Mouse (Mus musculus): Measurements from ENCODE around the gene Dtx4. TPM values are rescaled to one million over a fixed set of nuclear protein-coding genes. Genes with fewer than 3 reads are reported as not detected.

Gene Dtx4
- 12.0 TPM for polyA plus RNA-seq (2014; fragmentation: Illumina TruSeq; extraction: RNeasy Lipid Tissue Mini Kit (QIAGEN cat#74804); ENCODE audit: low read depth, low replicate concordance)

DNA sequence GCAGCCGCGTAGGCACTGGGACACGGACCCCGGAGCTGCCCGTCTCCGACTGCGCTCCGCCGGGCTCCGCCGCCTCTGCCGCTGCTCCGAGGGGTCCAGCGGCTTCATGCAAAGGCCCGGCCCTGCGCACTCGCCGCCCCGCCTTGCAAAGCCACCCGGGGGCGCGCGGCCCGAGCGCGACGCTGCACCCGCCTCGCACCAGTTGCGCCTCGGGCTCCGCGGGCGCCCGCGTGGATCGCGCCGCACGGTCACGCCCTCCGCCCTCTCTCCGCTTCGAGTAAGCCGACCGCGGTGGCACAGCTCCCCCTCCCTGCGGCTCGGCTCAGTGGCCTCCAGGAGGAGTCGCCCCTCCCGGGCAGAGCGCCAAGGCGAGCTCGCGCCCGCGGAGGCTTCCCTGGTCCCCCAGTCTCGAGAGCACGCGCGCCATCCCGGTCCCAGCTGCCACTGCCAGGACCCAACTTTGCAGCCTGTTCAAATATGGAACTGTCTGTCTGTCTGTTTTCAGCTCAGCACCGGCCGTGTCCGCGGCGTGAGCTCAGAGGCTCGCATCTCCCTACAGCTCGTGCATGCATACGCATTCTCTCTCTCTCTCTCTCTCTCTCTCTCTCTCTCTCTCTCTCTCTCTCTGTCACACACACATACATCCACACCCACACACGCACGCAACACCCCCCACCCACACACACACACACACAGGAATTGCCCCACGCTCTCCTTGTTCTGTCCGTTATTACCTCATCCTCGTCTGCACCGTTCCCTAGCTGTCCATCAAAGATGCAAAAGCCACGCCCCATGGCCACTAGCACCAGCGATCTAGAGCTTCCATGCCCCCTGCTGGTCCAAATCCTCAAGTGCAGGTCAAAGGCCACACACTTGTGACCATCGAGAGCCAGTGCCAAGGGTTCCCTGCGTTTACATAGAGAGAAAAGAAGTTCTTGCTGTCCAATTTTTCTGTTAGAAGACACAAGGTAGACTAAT, at the start of gene Dtx4:
Dtx4 (minus strand) TSS at position 85 of the 978 bp plus-strand sequence.

DNA sequence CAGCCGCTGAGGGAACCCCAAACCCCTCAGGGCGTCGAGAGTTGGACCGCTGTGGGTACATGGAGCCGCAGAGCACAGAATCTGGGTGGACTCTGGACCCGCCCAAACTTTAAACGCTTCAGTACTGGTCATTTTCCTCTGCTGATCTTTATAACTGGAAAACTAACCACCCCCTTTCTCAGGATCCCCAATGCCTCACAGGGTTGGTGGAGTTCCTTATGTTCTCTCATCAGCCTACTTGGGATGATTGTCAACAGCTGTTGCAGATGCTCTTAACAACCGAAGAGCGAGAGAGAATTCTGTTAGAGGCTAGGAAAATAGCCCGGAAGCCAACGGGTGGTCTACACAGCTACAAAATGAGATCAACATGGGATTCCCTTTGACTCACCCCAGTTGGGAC, 44.2 kb upstream of the Dtx4 start, which contains the start of gene Fam111a:
Fam111a (plus strand) TSS at position 301 of the 400 bp plus-strand sequence.

DNA sequence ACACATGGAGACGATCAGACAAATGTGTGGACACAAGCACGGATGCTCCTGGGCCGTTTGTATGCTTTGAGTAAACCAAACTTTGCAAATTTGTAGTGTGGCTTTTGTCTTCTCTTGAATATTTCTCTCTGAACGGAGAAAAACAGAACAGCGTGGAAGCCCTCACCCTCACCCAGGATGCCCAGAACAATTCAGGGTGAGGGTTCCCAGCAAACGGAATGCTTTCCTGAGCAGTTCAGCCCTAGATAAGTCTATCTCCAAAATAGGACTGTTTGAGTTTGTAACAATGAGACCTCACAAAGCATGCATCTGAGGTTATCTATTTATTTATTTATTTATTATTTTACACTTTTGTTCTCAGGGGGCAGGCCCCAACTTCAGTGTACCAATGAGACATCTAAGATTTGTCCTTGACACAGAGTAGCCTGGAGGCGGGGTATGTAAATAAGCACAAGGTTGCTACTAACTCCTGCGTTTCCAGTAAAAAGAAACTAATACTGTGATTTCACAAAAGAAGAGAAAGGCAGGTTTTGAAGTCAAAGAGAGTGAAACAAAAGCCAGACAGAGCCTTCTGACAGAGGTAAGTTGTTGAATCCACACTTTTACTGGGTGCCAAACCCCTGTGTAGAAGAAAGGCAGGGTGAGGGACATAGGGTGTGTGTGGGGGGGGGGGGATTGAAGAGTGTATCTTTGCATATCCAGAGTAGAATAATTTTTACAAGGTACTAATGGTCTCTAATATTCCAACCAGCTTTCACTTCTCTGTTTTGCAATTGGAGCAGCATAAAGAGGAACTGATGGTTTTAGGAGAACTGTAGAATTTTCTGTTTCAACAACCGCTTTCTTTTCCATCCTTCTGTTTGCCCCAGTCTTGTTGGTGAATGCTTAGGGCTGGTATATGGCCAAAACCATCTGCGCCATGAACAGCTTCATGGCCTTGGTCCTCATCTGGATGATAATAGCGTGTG, 40.7 kb downstream of the Dtx4 start, which contains the start of gene Mpeg1:
Mpeg1 (plus strand) TSS at position 498 of the 968 bp plus-strand sequence.

DNA sequence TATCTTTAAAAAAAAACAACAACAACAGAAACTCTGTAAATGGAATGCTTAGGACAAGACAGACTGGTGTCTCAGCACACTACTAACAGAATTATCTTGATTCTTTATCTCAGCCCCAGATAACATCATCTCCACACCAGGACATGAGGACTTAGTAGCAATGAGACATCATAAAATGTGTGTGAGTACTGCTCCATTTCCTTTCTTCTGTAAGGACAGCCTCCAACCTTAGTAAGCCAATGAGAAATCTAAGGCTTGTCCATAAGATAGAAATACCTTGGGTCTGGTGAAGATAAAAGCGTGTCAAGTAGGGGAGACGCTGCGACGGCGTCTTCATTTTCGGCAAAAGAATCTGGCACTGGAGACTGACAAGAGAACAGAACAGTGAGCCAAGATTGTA, 73.6 kb downstream of the Dtx4 start, which contains the start of gene Pfpl:
Pfpl (plus strand) TSS at position 301 of the 400 bp plus-strand sequence.

DNA sequence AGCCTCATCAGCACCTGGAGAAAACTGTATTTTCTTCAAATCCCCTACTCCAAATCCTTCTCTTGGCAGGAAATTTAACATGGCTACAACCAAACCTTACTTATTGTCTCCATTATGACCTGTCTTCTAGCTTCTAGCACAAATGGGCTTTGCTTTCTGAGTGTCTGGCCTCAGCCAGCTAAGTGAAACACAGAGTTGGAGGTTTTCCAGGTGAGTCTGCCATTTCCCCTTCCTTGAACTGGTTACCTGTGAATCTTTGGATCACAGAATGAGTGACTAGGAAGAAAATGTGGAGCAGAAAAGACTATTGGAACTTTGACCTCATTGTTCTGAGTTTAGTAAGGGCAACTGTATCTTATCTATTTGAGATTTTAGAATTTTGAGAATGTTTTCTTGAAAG, 83.9 kb downstream of the Dtx4 start, which contains the start of gene Olfr1441:
Olfr1441 (plus strand) TSS at position 73 of the 400 bp plus-strand sequence.

Other genes starting within 250 kb of the Dtx4 start
- not detected for gene Olfr235, start 240.4 kb downstream of the Dtx4 start, polyA plus RNA-seq (2014; fragmentation: Illumina TruSeq; extraction: RNeasy Lipid Tissue Mini Kit (QIAGEN cat#74804); ENCODE audit: low read depth, low replicate concordance)
- gene Olfr1434, start 221.6 kb downstream of the Dtx4 start, polyA plus RNA-seq (2014; fragmentation: Illumina TruSeq; extraction: RNeasy Lipid Tissue Mini Kit (QIAGEN cat#74804); ENCODE audit: low read depth, low replicate concordance), result not detected
- not detected for gene Olfr1436, start 202.3 kb downstream of the Dtx4 start, polyA plus RNA-seq (2014; fragmentation: Illumina TruSeq; extraction: RNeasy Lipid Tissue Mini Kit (QIAGEN cat#74804); ENCODE audit: low read depth, low replicate concordance)
- not detected for gene Olfr1437, start 176.4 kb downstream of the Dtx4 start, polyA plus RNA-seq (2014; fragmentation: Illumina TruSeq; extraction: RNeasy Lipid Tissue Mini Kit (QIAGEN cat#74804); ENCODE audit: low read depth, low replicate concordance)
- gene Olfr1438-ps1, start 165.5 kb downstream of the Dtx4 start, polyA plus RNA-seq (2014; fragmentation: Illumina TruSeq; extraction: RNeasy Lipid Tissue Mini Kit (QIAGEN cat#74804); ENCODE audit: low read depth, low replicate concordance), result not detected
- gene Olfr1440, start 114.2 kb downstream of the Dtx4 start, polyA plus RNA-seq (2014; fragmentation: Illumina TruSeq; extraction: RNeasy Lipid Tissue Mini Kit (QIAGEN cat#74804); ENCODE audit: low read depth, low replicate concordance), result not detected
- not detected for gene Olfr1441, start 84.0 kb downstream of the Dtx4 start, polyA plus RNA-seq (2014; fragmentation: Illumina TruSeq; extraction: RNeasy Lipid Tissue Mini Kit (QIAGEN cat#74804); ENCODE audit: low read depth, low replicate concordance)
- gene Pfpl, start 73.5 kb downstream of the Dtx4 start, polyA plus RNA-seq (2014; fragmentation: Illumina TruSeq; extraction: RNeasy Lipid Tissue Mini Kit (QIAGEN cat#74804); ENCODE audit: low read depth, low replicate concordance), result not detected
- 42.2 TPM for gene Mpeg1, start 40.7 kb downstream of the Dtx4 start, polyA plus RNA-seq (2014; fragmentation: Illumina TruSeq; extraction: RNeasy Lipid Tissue Mini Kit (QIAGEN cat#74804); ENCODE audit: low read depth, low replicate concordance)
- gene Fam111a, start 44.3 kb upstream of the Dtx4 start, polyA plus RNA-seq (2014; fragmentation: Illumina TruSeq; extraction: RNeasy Lipid Tissue Mini Kit (QIAGEN cat#74804); ENCODE audit: low read depth, low replicate concordance), result 41.9 TPM
- gene Gm4952, start 98.5 kb upstream of the Dtx4 start, polyA plus RNA-seq (2014; fragmentation: Illumina TruSeq; extraction: RNeasy Lipid Tissue Mini Kit (QIAGEN cat#74804); ENCODE audit: low read depth, low replicate concordance), result 0.85 TPM
- not detected for gene Glyat, start 131.9 kb upstream of the Dtx4 start, polyA plus RNA-seq (2014; fragmentation: Illumina TruSeq; extraction: RNeasy Lipid Tissue Mini Kit (QIAGEN cat#74804); ENCODE audit: low read depth, low replicate concordance)
- gene Olfr1442, start 169.0 kb upstream of the Dtx4 start, polyA plus RNA-seq (2014; fragmentation: Illumina TruSeq; extraction: RNeasy Lipid Tissue Mini Kit (QIAGEN cat#74804); ENCODE audit: low read depth, low replicate concordance), result not detected
- not detected for gene Olfr1443, start 176.7 kb upstream of the Dtx4 start, polyA plus RNA-seq (2014; fragmentation: Illumina TruSeq; extraction: RNeasy Lipid Tissue Mini Kit (QIAGEN cat#74804); ENCODE audit: low read depth, low replicate concordance)
- gene Keg1, start 194.3 kb upstream of the Dtx4 start, polyA plus RNA-seq (2014; fragmentation: Illumina TruSeq; extraction: RNeasy Lipid Tissue Mini Kit (QIAGEN cat#74804); ENCODE audit: low read depth, low replicate concordance), result not detected

Measured in sigmoid colon, adult 10 weeks (tissue).